Mouse (Mus musculus) spleen, adult 2 months (tissue): ENCODE data around the gene 1110051M20Rik.

Source experiments
- CTCF ChIP-seq: fragments of 200-500 bp; IDR thresholded peaks from 2 replicates; pipeline ENCODE4 v1.5.1; 2011; ENCODE audit warnings: mild to moderate bottlenecking, inconsistent platforms; ENCODE audit not compliant: insufficient read depth, insufficient read length, insufficient replicate concordance; ENCODE audit errors: extremely low read depth
- POLR2A ChIP-seq: fragments of 200-500 bp; IDR thresholded peaks from 2 replicates; pipeline ENCODE4 v1.6.1; 2011; ENCODE audit warnings: low read depth, low read length, inconsistent platforms

DNA sequence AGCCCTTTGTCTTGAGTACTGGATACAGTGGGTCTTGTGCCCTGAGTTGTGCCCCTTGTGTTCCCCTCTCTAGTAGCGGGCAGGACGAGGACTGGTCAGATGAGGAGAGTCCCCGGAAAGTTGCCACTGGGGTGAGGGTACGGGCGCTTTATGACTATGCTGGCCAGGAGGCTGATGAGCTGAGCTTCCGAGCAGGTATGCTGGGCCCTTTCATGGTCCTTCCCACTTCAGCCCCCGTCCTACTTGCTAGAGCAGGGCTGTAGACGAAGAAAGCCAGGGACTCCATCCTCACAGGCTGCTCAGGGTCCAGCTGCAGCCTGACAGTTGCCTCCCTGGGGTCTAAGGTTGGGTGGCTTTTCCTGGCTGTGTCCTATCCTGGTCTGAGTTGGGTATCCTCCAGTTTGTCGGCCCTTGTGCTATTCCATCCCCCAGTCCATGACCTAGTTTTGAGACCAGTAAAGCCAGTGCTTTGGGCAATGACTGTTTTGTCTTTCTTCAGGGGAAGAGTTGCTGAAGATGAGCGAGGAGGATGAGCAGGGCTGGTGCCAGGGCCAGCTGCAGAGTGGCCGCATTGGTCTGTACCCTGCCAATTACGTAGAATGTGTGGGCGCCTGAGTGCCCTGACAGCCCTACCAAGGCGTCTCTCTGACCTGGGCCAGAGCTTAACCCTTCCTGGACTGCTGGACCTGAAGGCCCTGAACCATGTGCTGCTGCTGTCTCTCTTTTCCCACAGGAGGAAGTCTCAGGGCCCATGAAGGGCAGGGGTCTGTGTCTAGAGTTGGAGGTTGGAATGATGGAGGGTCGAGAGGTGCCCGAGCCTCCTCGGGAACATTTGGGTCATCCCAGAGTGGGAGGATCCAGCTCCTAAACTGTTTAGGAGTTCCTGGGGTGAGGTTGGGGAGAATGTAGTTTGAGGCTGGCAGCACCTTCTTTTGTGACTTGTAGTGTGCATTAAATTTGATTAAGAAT is 180.5 kb downstream of the 1110051M20Rik start:
- TF ChIP-seq POLR2A: no peak
- TF ChIP-seq CTCF: no peak
